Mouse (Mus musculus) frontal cortex, postnatal 14 days (tissue): ENCODE measurements at regions not wholly inside any gene's neighbourhood (a gene's known extent, or its start where the extent isn't known, plus 50 kb on each side); places are given as distances from the start of the nearest gene placed in this dataset.

Experiments used
- DNase-seq, 2 experiments: peaks; one replicate each; pipeline ENCODE4 v3.0.0; 2022; ENCODE audit warnings: low spot score in 2 of 2

- DNase-seq, result no peak
Measured at GRCm38 (mm10) chr2:50003866-50004265, 62.4 kb upstream of the Lypd6 start.

- DNase-seq, result no peak
Measured at GRCm38 (mm10) chr2:50004674-50005527, 61.3 kb upstream of the Lypd6 start.

GRCm38 (mm10) chr2:50008282-50008681, 57.9 kb upstream of the Lypd6 start:
- no peak for DNase-seq

- DNase-seq, result no peak
Measured at GRCm38 (mm10) chr2:50010409-50010808, 55.8 kb upstream of the Lypd6 start.

- no peak for DNase-seq
Measured at GRCm38 (mm10) chr2:50012303-50012702, 53.9 kb upstream of the Lypd6 start.

- DNase-seq, result peak; percentile 24 to 52
Measured at GRCm38 (mm10) chr2:50013248-50013647, 53.0 kb upstream of the Lypd6 start.

GRCm38 (mm10) chr2:50013882-50014281, 52.3 kb upstream of the Lypd6 start:
- no peak for DNase-seq

- no peak for DNase-seq
Measured at GRCm38 (mm10) chr2:50014683-50015082, 51.5 kb upstream of the Lypd6 start.
